Mouse (Mus musculus) bone marrow macrophage, adult 2 months (primary cell): ENCODE results near the gene Wdr64. TPM values are rescaled to one million over a fixed set of nuclear protein-coding genes. Genes with fewer than 3 reads are reported as not detected.

Experiments
- H3K27ac ChIP-seq: 2 replicates; pipeline ENCODE4 v1.5.1; 2012; ENCODE audit warnings: low read depth, low read length; ENCODE audit not compliant: insufficient read depth
- H3K4me1 ChIP-seq: 2 replicates; pipeline ENCODE4 v1.6.1; 2012; ENCODE audit warnings: low read length; ENCODE audit not compliant: control insufficient read depth, insufficient read depth
- H3K4me3 ChIP-seq: 2 replicates; pipeline ENCODE4 v1.5.1; 2012; ENCODE audit warnings: mild to moderate bottlenecking, low read length, moderate library complexity; ENCODE audit not compliant: insufficient read depth
- CTCF ChIP-seq: IDR thresholded peaks from 2 replicates; pipeline ENCODE4 v1.5.1; 2012; ENCODE audit warnings: low read depth, mild to moderate bottlenecking, low read length, moderate library complexity
- POLR2A ChIP-seq: IDR thresholded peaks from 2 replicates; pipeline ENCODE4 v1.6.1; 2012; ENCODE audit warnings: mild to moderate bottlenecking, low read depth, low read length, borderline replicate concordance
- polyA plus RNA-seq: library from polyadenylated mRNA; stranded (reverse); fragments of >200 nt; gene quantifications from 2 replicates; pipeline ENCODE4 v1.2.4, GENCODE M21; 2012; ENCODE audit not compliant: missing spikeins, insufficient read depth, insufficient read length

The Wdr64 gene
- polyA plus RNA-seq, 1 experiment, result not detected

DNA sequence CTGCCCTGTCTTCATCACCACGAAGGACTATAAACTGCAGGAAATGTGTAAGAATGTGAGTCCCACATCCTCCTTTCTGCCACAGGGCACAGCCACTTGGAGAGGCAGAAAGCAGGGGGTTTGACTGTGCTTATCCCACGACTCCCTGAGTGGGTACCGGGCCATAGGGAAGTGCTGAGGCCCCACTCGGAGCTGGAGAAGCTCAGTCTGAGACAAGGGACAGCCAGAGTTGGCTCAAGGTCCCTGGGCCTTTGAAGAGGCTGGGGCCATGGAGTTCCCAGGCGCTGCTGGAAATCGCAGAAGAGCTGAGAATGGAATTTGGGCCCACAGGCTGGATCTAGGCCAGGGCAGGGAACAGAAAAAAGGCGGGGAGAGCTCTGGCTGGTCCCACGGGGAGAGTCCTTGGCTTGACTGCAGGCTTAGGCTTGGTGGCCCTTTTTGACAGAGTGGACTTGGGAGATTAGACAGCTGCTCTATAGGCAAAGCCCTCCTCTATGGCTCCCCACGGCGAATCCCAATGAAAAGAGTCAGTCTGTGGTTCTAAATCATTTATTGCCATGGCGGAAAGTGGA, 14.0 kb downstream of the Wdr64 start:
- no peak overlapping the region for H3K4me3 ChIP-seq
- H3K4me1 ChIP-seq, result no peaks in the 10 kb centered on the region
- TF ChIP-seq POLR2A (no peak), CTCF (no peak)
- no peak overlapping the region for H3K27ac ChIP-seq

DNA sequence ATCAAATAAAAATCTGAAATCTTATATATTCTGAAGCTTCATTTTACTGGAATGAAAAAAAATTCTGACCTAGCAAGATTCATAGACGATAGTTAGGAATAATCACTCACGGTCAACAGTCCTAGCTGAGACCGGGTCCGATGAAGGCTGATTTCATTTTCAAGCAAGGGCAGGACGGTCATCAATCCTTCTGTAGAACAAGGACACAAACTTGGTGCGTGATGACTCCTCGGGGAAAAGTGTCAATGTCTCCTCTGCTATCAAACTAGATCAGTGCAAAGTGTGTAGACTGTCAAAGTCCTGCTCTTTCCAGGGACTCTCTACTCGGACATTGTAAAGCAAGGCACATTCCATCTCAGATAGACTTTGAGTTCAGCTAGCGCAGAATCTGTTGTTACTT, 18.4 kb downstream of the Wdr64 start:
- Histone ChIP-seq H3K4me1 (no peaks in the 10 kb centered on the region), H3K4me3 (no peak overlapping the region), H3K27ac (no peak overlapping the region)
- TF ChIP-seq POLR2A (no peak), CTCF (no peak)

DNA sequence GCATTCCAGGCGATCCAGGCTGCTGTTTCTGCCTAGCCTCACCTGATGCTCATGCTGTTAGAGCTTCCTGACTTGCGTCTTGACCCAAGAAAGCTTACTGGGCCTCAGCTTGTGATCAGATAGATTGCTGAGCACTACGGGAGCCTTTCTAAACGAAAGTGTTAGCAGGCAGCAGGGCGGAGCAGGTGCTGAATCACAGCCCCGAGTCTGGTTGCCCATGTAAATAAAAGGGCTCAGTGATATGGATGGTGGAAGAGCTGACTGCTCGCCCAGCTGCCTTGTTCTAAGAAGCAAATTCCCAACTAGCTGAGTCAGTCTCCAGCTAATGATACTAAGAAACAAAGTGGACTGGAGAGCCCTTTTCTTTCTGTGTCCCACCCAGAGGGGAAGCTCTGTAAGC, 27.4 kb downstream of the Wdr64 start:
- Histone ChIP-seq H3K4me3 (no peak overlapping the region), H3K4me1 (no peaks in the 10 kb centered on the region), H3K27ac (no peak overlapping the region)
- TF ChIP-seq CTCF (no peak), POLR2A (no peak)

DNA sequence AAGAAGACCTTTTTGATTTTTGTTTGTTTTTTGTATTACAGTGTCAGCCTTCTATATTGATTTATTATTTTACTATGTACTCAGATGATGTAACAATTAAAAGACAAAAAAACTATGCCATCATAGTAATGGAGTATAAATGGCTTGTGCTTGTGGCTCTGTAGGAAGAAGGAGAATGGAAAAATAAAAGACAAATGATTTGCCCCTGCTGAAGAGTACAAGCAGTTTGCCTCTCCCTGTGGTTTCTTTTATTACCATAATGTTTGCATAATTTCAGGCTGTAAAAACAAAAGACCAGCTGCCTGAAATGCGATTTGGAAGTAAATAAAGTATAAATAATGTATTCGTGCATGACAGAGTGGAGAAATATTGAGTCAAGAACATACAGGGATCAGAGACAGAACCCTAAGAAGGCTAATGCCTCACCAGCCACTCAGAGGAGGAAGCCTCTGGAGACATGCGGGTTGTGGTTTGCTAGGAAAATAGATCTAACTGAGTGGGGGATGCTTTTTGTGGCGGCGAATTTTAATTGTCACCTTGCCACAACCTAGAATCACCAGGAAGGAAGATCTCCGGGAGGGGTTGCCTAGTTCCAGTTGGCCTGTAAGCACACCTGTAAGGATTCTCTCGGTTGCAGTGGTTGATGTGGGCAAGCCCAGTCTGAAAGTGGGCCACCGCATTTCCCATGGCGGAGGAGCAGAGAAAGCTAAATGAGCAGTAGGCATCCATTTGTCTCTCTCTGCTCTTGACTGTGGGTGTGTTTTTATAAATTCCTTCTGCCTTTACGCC, 56.4 kb downstream of the Wdr64 start:
- no peak overlapping the region for H3K27ac ChIP-seq
- H3K4me1 ChIP-seq, result no peaks in the 10 kb centered on the region
- no peak for TF ChIP-seq POLR2A
- TF ChIP-seq CTCF, result no peak
- H3K4me3 ChIP-seq, result no peak overlapping the region

DNA sequence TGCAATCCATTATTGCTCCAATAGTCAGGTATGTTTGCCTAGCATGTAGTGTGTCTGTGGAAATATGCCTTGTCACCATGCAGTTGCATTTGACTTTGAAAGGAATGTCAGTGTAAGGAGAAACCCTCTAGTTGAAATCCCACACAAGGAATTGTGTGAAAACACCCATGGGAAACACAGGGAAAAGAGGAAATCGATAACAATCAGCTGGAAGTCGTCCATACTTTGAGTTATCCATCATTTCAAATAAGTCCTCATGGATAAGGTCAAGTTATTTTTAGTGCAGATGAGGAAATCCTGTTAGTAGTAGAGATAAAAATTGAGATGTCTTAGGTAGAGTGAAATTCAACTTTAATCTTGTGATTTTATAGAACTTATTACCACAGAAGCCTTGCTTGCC, 96.3 kb downstream of the Wdr64 start:
- no peak overlapping the region for H3K27ac ChIP-seq
- H3K4me1 ChIP-seq, result no peaks in the 10 kb centered on the region
- TF ChIP-seq POLR2A (no peak), CTCF (no peak)
- no peak overlapping the region for H3K4me3 ChIP-seq

DNA sequence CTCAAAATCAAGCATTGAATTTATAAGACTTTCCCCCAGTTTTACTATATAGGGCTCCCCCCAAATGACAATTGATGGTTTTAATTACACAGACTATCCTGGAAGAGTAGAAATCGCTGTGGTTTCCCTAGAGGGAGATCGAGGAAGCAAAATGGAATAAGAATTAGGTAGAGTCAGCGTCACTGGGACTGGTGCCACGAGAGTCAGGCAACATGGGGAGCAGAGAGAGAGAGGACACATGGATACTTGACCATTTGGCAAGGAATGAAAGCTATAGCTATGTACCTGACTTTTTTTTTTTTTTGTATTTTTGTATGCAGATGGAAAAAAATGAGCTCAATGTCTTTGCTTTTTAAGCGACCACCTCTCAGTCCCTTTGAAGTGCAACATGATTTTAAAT, 110.0 kb downstream of the Wdr64 start:
- Histone ChIP-seq H3K4me3 (no peak overlapping the region), H3K4me1 (no peaks in the 10 kb centered on the region)
- TF ChIP-seq POLR2A, result no peak
- TF ChIP-seq CTCF, result no peak

DNA sequence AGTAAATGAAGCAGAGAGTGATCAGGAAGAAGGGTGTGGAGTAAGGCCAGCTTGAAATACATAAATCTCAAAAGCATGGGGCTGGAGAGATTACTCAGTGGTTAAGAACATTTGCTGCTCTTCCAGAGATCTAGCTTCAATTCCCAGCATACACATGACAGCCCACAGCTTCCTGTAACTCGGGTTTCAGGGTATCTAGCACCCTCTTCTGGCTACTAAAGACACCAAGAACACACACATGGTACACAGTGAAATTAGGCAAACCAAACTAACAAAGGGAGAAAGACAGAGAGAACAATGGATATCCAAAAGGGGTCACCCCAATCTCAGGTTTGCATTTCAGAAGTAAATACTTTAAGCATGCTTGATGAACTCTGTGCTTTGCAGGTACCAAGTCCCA, 113.2 kb downstream of the Wdr64 start:
- no peak for TF ChIP-seq POLR2A
- TF ChIP-seq CTCF, result no peak
- Histone ChIP-seq H3K4me1 (no peaks in the 10 kb centered on the region), H3K27ac (no peak overlapping the region), H3K4me3 (no peak overlapping the region)

More for the DNA sequence above, 110.0 kb downstream of the Wdr64 start:
- no peak overlapping the region for H3K27ac ChIP-seq

DNA sequence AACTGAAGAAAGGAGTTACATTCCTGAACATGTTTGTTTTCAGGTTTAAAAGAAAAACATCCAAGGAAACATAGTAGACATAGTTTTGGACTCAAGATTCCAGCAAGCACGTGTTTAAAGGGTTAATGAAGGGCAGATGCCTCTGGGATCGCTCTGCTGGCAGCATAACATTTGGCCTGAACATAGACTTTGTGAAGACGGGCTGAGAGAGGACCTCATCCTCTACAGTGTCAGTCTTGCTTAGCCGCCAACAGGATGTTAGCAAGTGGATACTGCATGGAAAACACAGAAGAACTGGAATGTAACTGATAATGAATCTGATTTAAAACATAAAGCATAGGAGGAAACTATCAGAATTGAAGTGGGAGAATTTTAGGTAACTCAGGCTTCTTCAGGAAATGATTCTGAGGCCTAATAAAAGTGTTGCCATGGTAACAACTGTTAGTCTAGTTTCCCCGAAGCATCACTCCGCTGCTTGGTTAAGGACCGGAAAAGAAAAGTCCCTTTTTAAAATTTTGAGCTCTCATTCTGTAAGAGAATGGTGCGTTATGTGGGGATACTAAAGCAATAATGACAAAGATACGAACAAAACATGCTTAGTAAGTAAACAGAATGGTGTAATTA, 125.5 kb downstream of the Wdr64 start:
- Histone ChIP-seq H3K4me3 (no peak overlapping the region), H3K4me1 (no peaks in the 10 kb centered on the region), H3K27ac (no peak overlapping the region)
- no peak for TF ChIP-seq POLR2A

DNA sequence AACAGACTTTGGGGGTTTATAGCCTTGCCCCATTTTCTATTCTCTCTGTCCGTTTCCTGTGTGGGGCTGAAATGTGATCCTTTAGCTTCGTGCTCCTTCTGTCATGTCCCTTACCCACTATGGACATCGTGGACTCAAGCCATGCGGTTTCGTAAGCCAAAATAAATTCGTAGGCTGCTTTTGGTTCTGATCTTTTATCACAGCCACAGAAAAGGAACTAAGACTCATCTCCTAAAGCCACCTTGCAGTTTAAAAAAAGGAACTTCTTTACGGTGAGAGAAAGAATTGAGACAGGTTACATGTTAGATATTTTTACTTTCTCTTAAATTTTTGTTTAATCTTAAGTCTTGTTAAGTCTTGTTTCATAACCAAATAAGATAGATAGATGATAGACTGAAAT, 130.1 kb downstream of the Wdr64 start:
- TF ChIP-seq POLR2A, result no peak
- TF ChIP-seq CTCF, result no peak
- Histone ChIP-seq H3K27ac (no peak overlapping the region), H3K4me1 (no peaks in the 10 kb centered on the region), H3K4me3 (no peak overlapping the region)

DNA sequence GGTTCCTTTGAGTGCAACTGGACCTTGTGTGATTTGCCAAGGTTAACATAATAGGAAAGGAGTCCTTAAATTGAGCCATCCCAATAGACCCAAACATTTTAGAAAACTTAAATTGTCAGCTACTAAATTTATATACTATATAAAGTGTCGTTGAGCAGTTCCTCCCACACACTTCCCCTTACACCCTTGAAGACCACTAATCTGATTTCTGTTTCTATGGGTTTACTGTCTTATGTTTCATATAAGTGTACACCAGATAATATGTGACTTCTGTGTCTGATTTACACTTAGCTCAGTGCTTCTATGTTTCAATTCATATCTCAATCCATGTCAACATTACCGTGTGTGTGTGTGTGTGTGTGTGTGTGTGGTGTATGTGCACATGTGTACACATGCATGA, 130.8 kb downstream of the Wdr64 start:
- no peaks in the 10 kb centered on the region for H3K4me1 ChIP-seq
- no peak overlapping the region for H3K27ac ChIP-seq
- H3K4me3 ChIP-seq, result no peak overlapping the region
- TF ChIP-seq POLR2A (no peak), CTCF (no peak)
